Mouse (Mus musculus) myocyte (in vitro differentiated cells): Measurements from ENCODE around the gene Mrps23. TPM values are rescaled to one million over a fixed set of nuclear protein-coding genes. Genes with fewer than 3 reads are reported as not detected.

Experiments
- H3K27me3 ChIP-seq: one replicate; pipeline ENCODE4 v1.6.1; 2011; ENCODE audit not compliant: control insufficient read depth, insufficient read depth, insufficient read length
- H3K36me3 ChIP-seq: one replicate; pipeline ENCODE4 v1.6.1; 2011; ENCODE audit not compliant: control insufficient read depth, insufficient read depth
- H3K4me2 ChIP-seq: one replicate; pipeline ENCODE4 v1.6.1; 2011; ENCODE audit warnings: low read depth, control low read depth
- H3K4me3 ChIP-seq: one replicate; pipeline ENCODE4 v1.5.1; 2011; ENCODE audit warnings: mild to moderate bottlenecking, control low read depth, moderate library complexity
- H3K79me2 ChIP-seq: one replicate; pipeline ENCODE4 v1.6.1; 2011; ENCODE audit not compliant: control insufficient read depth, insufficient read depth
- H3ac ChIP-seq: one replicate; pipeline ENCODE4 v1.6.1; 2011; ENCODE audit not compliant: control insufficient read depth, insufficient read length
- CEBPB ChIP-seq: IDR thresholded peaks from 2 replicates; pipeline ENCODE4 v1.6.1; 2011; ENCODE audit warnings: mild to moderate bottlenecking, moderate library complexity; ENCODE audit not compliant: poor library complexity, insufficient read depth, severe bottlenecking
- E2F4 ChIP-seq: IDR thresholded peaks from one replicate; pipeline ENCODE4 v1.6.1; 2011; ENCODE audit warnings: mild to moderate bottlenecking, control low read depth, moderate library complexity; ENCODE audit not compliant: insufficient read depth
- MAX ChIP-seq: IDR thresholded peaks from one replicate; pipeline ENCODE4 v1.6.1; 2011; ENCODE audit warnings: low read depth, mild to moderate bottlenecking, control low read depth
- MYOD1 ChIP-seq, 3 experiments: IDR thresholded peaks; one replicate each; pipeline ENCODE4 v1.6.1; 2011; ENCODE audit warnings: control low read depth in 2 of 3, low read depth in 2 of 3, mild to moderate bottlenecking in 2 of 3, moderate library complexity in 1 of 3; ENCODE audit not compliant: insufficient read length in 2 of 3, control insufficient read depth in 1 of 3
- MYOG ChIP-seq, 3 experiments: IDR thresholded peaks; one replicate each; pipeline ENCODE4 v1.6.1; 2011; ENCODE audit warnings: control low read depth in 2 of 3, low read depth in 2 of 3, mild to moderate bottlenecking in 2 of 3; ENCODE audit not compliant: insufficient read length in 2 of 3, control insufficient read depth in 1 of 3, insufficient read depth in 1 of 3
- POLR2A ChIP-seq: IDR thresholded peaks from one replicate; pipeline ENCODE4 v1.6.1; 2011; ENCODE audit warnings: low read depth, mild to moderate bottlenecking, control low read depth, moderate library complexity; ENCODE audit not compliant: insufficient read length
- POLR2AphosphoS2 ChIP-seq: IDR thresholded peaks from one replicate; pipeline ENCODE4 v1.6.1; 2011; ENCODE audit warnings: low read depth, control low read depth; ENCODE audit not compliant: insufficient read length
- REST ChIP-seq: IDR thresholded peaks from one replicate; pipeline ENCODE4 v1.6.1; 2011; ENCODE audit warnings: mild to moderate bottlenecking, control low read depth, moderate library complexity; ENCODE audit not compliant: insufficient read depth, insufficient read length
- SRF ChIP-seq: IDR thresholded peaks from one replicate; pipeline ENCODE4 v1.6.1; 2011; ENCODE audit warnings: low read depth; ENCODE audit not compliant: control insufficient read depth, insufficient read length
- TCF12 ChIP-seq: IDR thresholded peaks from one replicate; pipeline ENCODE4 v1.6.1; 2011; ENCODE audit warnings: mild to moderate bottlenecking, control low read depth; ENCODE audit not compliant: poor library complexity, insufficient read depth, severe bottlenecking
- TCF3 ChIP-seq: IDR thresholded peaks from one replicate; pipeline ENCODE4 v1.6.1; 2011; ENCODE audit warnings: low read depth, control low read depth; ENCODE audit not compliant: insufficient read length
- USF1 ChIP-seq: IDR thresholded peaks from one replicate; pipeline ENCODE4 v1.6.1; 2011; ENCODE audit warnings: low read depth, mild to moderate bottlenecking, control low read depth, moderate library complexity
- polyA plus RNA-seq: library from polyadenylated mRNA; unstranded; fragments of >200 nt; fragmentation: generic; extraction: Trizol; gene quantifications from one replicate; pipeline ENCODE4 v1.2.1, GENCODE M21; 2012; ENCODE audit warnings: missing spikeins

Mrps23 gene
- polyA plus RNA-seq, 1 experiment, result 319 TPM

- no peak overlapping the region for H3ac ChIP-seq
- no peaks in the 10 kb centered on the region for H3K36me3 ChIP-seq
- no peaks in the 10 kb centered on the region for H3K79me2 ChIP-seq
- H3K4me2 ChIP-seq, result no peak overlapping the region
- TF ChIP-seq MAX (no peak), USF1 (no peak), POLR2AphosphoS2 (no peak), POLR2A (no peak), MYOD1 (IDR thresholded peaks at IDR 0.05; ENCODE audit: control insufficient read depth in 1 of 3, insufficient read length in 2 of 3, low read depth in 2 of 3) (no peak), TCF12 (no peak), E2F4 (no peak), TCF3 (no peak), CEBPB (no peak), SRF (no peak), MYOG (IDR thresholded peaks at IDR 0.05; ENCODE audit: control insufficient read depth in 1 of 3, insufficient read depth in 1 of 3, insufficient read length in 2 of 3, low read depth in 2 of 3) (no peak), REST (no peak)
- no peak overlapping the region for H3K4me3 ChIP-seq
- H3K27me3 ChIP-seq, result no peaks in the 10 kb centered on the region
Observed at GRCm38 (mm10) chr11:88240275-88240674, 36.1 kb downstream of the Mrps23 start.

- H3K79me2 ChIP-seq, result no peaks in the 10 kb centered on the region
- H3K27me3 ChIP-seq, result no peaks in the 10 kb centered on the region
- H3K4me3 ChIP-seq, result no peak overlapping the region
- TF ChIP-seq POLR2A, result no peak
- no peak for TF ChIP-seq USF1
- H3K36me3 ChIP-seq, result no peaks in the 10 kb centered on the region
- no peak overlapping the region for H3ac ChIP-seq
- no peak overlapping the region for H3K4me2 ChIP-seq
Observed at GRCm38 (mm10) chr11:88240736-88241353, 36.7 kb downstream of the Mrps23 start.

GRCm38 (mm10) chr11:88241468-88242301, 37.5 kb downstream of the Mrps23 start:
- no peak overlapping the region for H3K4me2 ChIP-seq
- TF ChIP-seq MAX, result no peak
- TF ChIP-seq SRF, result peak; percentile 92
- no peak for TF ChIP-seq E2F4
- no peak for TF ChIP-seq POLR2A
- no peak for TF ChIP-seq CEBPB
- TF ChIP-seq MYOG (IDR thresholded peaks at IDR 0.05; ENCODE audit: control insufficient read depth in 1 of 3, insufficient read depth in 1 of 3, insufficient read length in 2 of 3, low read depth in 2 of 3), result no peak
- H3K4me3 ChIP-seq, result no peak overlapping the region
- H3ac ChIP-seq, result no peak overlapping the region
- no peaks in the 10 kb centered on the region for H3K79me2 ChIP-seq
- H3K36me3 ChIP-seq, result no peaks in the 10 kb centered on the region
- no peaks in the 10 kb centered on the region for H3K27me3 ChIP-seq

GRCm38 (mm10) chr11:88245581-88246170, 41.5 kb downstream of the Mrps23 start:
- H3K27me3 ChIP-seq, result no peaks in the 10 kb centered on the region
- TF ChIP-seq POLR2AphosphoS2, result no peak
- no peak for TF ChIP-seq MYOG (IDR thresholded peaks at IDR 0.05; ENCODE audit: control insufficient read depth in 1 of 3, insufficient read depth in 1 of 3, insufficient read length in 2 of 3, low read depth in 2 of 3)
- TF ChIP-seq E2F4, result no peak
- no peak for TF ChIP-seq REST
- TF ChIP-seq MYOD1 (IDR thresholded peaks at IDR 0.05; ENCODE audit: control insufficient read depth in 1 of 3, insufficient read length in 2 of 3, low read depth in 2 of 3), result no peak
- TF ChIP-seq POLR2A, result no peak
- no peak for TF ChIP-seq USF1
- no peak for TF ChIP-seq TCF3
- no peak for TF ChIP-seq MAX
- TF ChIP-seq TCF12, result no peak
- TF ChIP-seq SRF, result no peak
- TF ChIP-seq CEBPB, result no peak
- H3K79me2 ChIP-seq, result no peaks in the 10 kb centered on the region
- no peak overlapping the region for H3K4me2 ChIP-seq
- no peaks in the 10 kb centered on the region for H3K36me3 ChIP-seq
- no peak overlapping the region for H3K4me3 ChIP-seq
- no peak overlapping the region for H3ac ChIP-seq
